Mouse (Mus musculus) heart, embryonic 16.5 days (tissue): ENCODE measurements at regions not wholly inside any gene's neighbourhood (a gene's known extent, or its start where the extent isn't known, plus 50 kb on each side); places are given as distances from the start of the nearest gene placed in this dataset.

ENCODE experiments used
- ATAC-seq: fragments of 200-750 bp; cut with Nextera tagmentation; replicated peaks from 2 replicates; pipeline ENCODE4 v1.8.0; 2017; ENCODE audit warnings: moderate number of reproducible peaks; ENCODE audit not compliant: insufficient read depth, low FRiP score; ENCODE audit errors: extremely low read depth
- H3K27ac ChIP-seq: fragments of 300-500 bp; sonication (generic); 2 replicates; pipeline ENCODE4 v1.5.1; 2014; ENCODE audit warnings: mild to moderate bottlenecking, low read length, control low read depth, moderate library complexity
- H3K27me3 ChIP-seq: fragments of 300-500 bp; sonication (generic); 2 replicates; pipeline ENCODE4 v1.6.1; 2014; ENCODE audit warnings: low read length, mixed read lengths; ENCODE audit not compliant: control insufficient read depth, insufficient read depth
- H3K36me3 ChIP-seq: fragments of 300-500 bp; sonication (generic); 2 replicates; pipeline ENCODE4 v1.6.1; 2014; ENCODE audit not compliant: control insufficient read depth, insufficient read depth
- H3K4me1 ChIP-seq: fragments of 300-500 bp; sonication (generic); 2 replicates; pipeline ENCODE4 v1.6.1; 2014; ENCODE audit warnings: low read length, mixed read lengths; ENCODE audit not compliant: control insufficient read depth, insufficient read depth
- H3K4me2 ChIP-seq: fragments of 300-500 bp; sonication (generic); 2 replicates; pipeline ENCODE4 v1.6.1; 2014; ENCODE audit warnings: low read depth, mild to moderate bottlenecking, control low read depth, low read length
- H3K4me3 ChIP-seq: fragments of 300-500 bp; sonication (generic); 2 replicates; pipeline ENCODE4 v1.5.1; 2014; ENCODE audit warnings: mild to moderate bottlenecking, control low read depth, low read length
- H3K9ac ChIP-seq: fragments of 300-500 bp; sonication (generic); 2 replicates; pipeline ENCODE4 v1.6.1; 2014; ENCODE audit warnings: low read length, control low read depth
- H3K9me3 ChIP-seq: fragments of 300-500 bp; sonication (generic); replicated peaks from 2 replicates; pipeline ENCODE4 v1.6.1; 2016; ENCODE audit warnings: low read length; ENCODE audit not compliant: control insufficient read depth
- WGBS: fragments of 180-500 bp; shearing (Covaris S2); extraction: QIAGEN DNeasy Blood & Tissue Kit; methylation state at CpG from one replicate; pipeline ENCODE4 v1.1.7; 2014; 5-methylcytosine and 5-hydroxymethylcytosine counted together

DNA sequence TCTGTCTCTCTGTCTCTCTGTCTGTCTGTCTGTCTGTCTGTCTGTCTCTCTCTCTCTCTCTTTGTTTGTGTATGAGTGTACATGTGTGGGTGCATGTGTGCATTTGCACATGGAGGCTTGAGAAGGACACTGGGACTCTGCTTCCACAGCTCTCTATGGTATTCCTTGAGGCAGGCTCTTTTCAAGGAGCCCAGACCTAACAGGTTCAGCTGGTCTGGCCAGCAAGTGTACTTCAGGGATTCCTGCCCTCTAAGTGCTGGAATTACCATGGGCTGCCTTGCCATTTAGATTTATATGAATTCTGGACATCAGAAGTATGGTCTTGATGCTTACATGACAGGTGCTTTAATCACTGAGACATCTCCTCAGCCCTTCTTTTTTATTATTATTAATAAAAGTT is 274.4 kb downstream of the Tmem38b start:
- no peaks in the 10 kb centered on the region for H3K4me1 ChIP-seq
- no peak for ATAC-seq
- H3K27ac ChIP-seq = no peak overlapping the region
- no peak overlapping the region for H3K4me3 ChIP-seq
- no peak overlapping the region for H3K4me2 ChIP-seq
- no peak overlapping the region for H3K9ac ChIP-seq
- no peaks in the 10 kb centered on the region for H3K27me3 ChIP-seq
- H3K36me3 ChIP-seq = no peaks in the 10 kb centered on the region
- H3K9me3 ChIP-seq = no peaks in the 10 kb centered on the region

DNA sequence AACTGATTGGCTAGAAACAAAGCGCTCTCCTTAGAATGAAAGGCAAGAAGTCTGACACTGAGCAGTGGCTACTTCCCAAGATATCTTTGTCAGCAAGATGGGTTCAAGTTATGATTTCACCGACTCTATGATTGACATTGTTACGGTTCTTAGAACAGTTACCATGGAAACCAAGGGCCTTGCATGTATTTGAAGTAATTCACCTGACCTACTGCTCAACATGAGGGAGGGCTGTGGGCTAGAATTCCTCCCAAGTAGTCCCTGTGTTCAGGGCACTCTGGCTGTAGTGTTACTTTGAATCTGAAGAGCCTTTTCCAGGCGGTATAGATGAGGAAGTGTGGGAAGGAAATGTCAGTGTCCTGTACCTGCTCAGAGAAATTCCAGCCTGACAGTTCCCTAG is 281.1 kb downstream of the Tmem38b start:
- no peaks in the 10 kb centered on the region for H3K9me3 ChIP-seq
- H3K36me3 ChIP-seq = no peaks in the 10 kb centered on the region
- ATAC-seq = no peak
- no peak overlapping the region for H3K4me2 ChIP-seq
- no peak overlapping the region for H3K9ac ChIP-seq
- H3K27me3 ChIP-seq = no peaks in the 10 kb centered on the region
- no peak overlapping the region for H3K27ac ChIP-seq
- no peak overlapping the region for H3K4me3 ChIP-seq
- H3K4me1 ChIP-seq = no peaks in the 10 kb centered on the region
- 68% methylated on average over 4 of the region's 4 CpGs for WGBS

- Histone ChIP-seq H3K4me3 (no peak overlapping the region), H3K27me3 (no peaks in the 10 kb centered on the region), H3K4me2 (no peak overlapping the region), H3K9ac (no peak overlapping the region), H3K4me1 (no peaks in the 10 kb centered on the region; the same call in 1 of the 2 replicates), H3K27ac (no peak overlapping the region), H3K9me3 (no peaks in the 10 kb centered on the region), H3K36me3 (no peaks in the 10 kb centered on the region)
- no peak for ATAC-seq
- 68% methylated on average over 2 of the region's 2 CpGs for WGBS
Measured at GRCm38 (mm10) chr4:54116310-54116709, 290.5 kb downstream of the Tmem38b start.

DNA sequence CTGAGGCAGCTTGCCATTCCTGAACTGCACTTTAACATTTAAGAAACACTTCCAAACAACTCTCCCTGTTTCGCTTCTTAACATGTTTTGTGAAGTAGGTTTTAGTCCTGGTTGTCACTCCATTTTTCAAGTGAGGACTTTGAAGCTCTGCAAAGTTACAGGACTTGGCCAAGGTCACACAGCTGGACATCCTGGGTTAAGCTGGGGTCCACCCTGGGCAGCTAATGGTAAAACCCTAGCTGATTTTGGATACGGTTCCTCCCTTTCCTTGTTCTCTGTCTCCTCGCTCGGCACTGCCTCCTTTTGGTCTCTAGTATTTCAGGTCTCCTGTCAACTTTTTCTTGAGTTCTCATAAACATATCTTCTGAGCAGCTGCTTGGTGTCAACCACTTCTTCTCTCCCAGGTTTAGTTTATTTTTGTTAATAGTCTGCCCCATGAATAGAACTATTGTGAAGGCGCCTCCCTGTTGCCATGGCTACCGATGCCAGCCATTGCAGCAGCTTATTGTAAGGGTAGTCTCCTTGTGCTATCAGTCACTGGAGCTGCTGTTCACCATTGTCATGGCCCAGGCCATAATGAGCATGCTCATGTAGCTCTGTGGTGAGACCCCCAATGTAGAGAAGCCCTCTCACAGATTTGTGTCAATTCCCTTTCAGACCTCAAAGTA is 292.5 kb downstream of the Tmem38b start:
- H3K4me3 ChIP-seq = no peak overlapping the region
- no peaks in the 10 kb centered on the region; the same call in 1 of the 2 replicates for H3K4me1 ChIP-seq
- H3K9me3 ChIP-seq = no peaks in the 10 kb centered on the region
- no peak overlapping the region for H3K4me2 ChIP-seq
- H3K9ac ChIP-seq = no peak overlapping the region
- H3K27me3 ChIP-seq = no peaks in the 10 kb centered on the region
- no peak for ATAC-seq
- H3K36me3 ChIP-seq = no peaks in the 10 kb centered on the region
- WGBS = 82% methylated on average over 6 of the region's 6 CpGs
- no peak overlapping the region for H3K27ac ChIP-seq

- H3K36me3 ChIP-seq = no peaks in the 10 kb centered on the region
- no peak overlapping the region for H3K4me3 ChIP-seq
- 59% methylated on average over 8 of the region's 8 CpGs for WGBS
- H3K9me3 ChIP-seq = no peaks in the 10 kb centered on the region
- H3K27me3 ChIP-seq = no peaks in the 10 kb centered on the region
- H3K9ac ChIP-seq = no peak overlapping the region
- no peak for ATAC-seq
- no peak overlapping the region for H3K4me2 ChIP-seq
- no peak overlapping the region for H3K27ac ChIP-seq
- no peaks in the 10 kb centered on the region for H3K4me1 ChIP-seq
Measured at GRCm38 (mm10) chr4:54128717-54129698, 303.2 kb downstream of the Tmem38b start.

DNA sequence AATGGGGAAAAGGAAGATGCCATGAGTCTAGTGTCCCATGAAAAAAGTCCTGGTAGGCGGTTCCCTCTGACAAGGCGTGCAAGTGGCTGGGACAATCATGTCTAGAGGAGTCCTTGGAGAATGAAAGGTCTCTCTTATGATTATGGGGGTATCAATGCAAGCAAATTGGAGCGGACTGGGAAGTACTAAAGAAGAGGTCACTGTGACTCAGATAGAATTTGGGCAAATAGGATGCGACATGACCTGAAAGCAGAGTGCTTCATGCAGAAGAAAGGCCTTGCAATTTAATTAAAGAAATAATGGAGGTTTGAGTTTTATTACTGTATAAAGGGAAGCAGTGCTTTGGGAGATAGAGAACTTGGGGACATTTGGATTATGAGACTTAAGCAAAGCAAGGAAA is 330.3 kb downstream of the Tmem38b start:
- WGBS = 93% methylated on average over 4 of the region's 4 CpGs
- ATAC-seq = no peak
- Histone ChIP-seq H3K4me2 (no peak overlapping the region), H3K9ac (no peak overlapping the region), H3K9me3 (no peaks in the 10 kb centered on the region), H3K36me3 (no peaks in the 10 kb centered on the region), H3K27ac (no peak overlapping the region), H3K4me1 (no peaks in the 10 kb centered on the region), H3K27me3 (no peaks in the 10 kb centered on the region), H3K4me3 (no peak overlapping the region)

DNA sequence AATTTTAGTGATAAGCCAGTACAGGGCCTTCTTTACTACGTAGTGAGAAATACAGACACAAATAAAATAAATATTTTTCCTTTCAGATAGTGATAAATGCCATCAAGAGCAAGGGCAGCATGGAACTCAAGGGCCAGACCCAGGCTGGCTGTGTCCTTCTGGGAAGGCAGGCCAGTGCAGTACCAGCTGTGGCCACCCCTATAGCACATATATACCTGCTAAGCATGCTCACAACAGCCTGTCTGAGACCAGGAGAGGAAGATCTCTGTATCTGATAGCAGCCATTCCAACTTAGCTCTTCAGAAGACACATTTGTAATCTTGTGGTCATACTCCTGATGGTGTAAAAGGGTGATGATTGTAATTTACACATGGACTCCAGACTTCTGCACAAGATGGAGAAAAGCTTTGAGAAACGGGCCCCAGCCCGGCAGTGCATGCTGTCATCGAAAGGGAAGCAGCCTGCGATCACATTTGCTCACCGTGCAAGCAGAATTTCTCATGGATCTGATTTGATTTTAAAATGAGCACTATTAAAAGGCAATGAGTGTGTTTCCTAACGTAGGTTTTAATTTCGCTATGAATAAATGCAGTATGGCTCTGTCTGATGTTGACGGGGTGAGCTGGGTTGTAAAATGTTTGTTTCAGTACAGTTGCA is 335.6 kb downstream of the Tmem38b start:
- WGBS = 88% methylated on average over 9 of the region's 9 CpGs
- no peak for ATAC-seq

DNA sequence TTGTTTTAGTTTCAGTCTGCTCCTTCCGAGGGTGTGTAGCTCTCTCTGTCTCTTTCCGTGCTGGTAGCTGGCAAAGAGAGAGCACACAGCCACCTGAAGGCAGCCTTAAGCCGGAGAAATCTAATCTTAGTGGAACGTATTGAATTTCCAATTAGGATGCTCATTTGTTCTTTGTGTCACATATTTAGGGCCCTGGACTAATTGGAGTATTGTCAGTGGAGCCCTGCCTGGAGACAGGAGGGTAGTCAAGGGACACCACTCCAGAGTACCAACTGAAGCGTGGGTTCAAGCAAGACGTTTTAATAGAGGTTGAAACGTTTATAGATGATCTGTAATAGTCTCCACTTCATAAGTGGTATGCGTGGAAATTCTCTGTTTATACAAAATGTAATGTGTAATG is 336.5 kb downstream of the Tmem38b start:
- Histone ChIP-seq H3K27ac (no peak overlapping the region), H3K4me1 (no peaks in the 10 kb centered on the region), H3K9ac (no peak overlapping the region), H3K4me2 (no peak overlapping the region), H3K9me3 (no peaks in the 10 kb centered on the region), H3K4me3 (no peak overlapping the region), H3K36me3 (no peaks in the 10 kb centered on the region), H3K27me3 (no peaks in the 10 kb centered on the region)
- WGBS = 81% methylated on average over 8 of the region's 8 CpGs
- ATAC-seq = no peak

More for the DNA sequence above, 335.6 kb downstream of the Tmem38b start:
- no peaks in the 10 kb centered on the region for H3K4me1 ChIP-seq
- H3K4me2 ChIP-seq = no peak overlapping the region
- H3K4me3 ChIP-seq = no peak overlapping the region
- H3K27ac ChIP-seq = no peak overlapping the region
- H3K36me3 ChIP-seq = no peaks in the 10 kb centered on the region
- no peak overlapping the region for H3K9ac ChIP-seq
- H3K9me3 ChIP-seq = no peaks in the 10 kb centered on the region
- H3K27me3 ChIP-seq = no peaks in the 10 kb centered on the region
